Mouse (Mus musculus): ENCODE results near the gene Aprt. TPM values are rescaled to one million over a fixed set of nuclear protein-coding genes. Genes with fewer than 3 reads are reported as not detected.
A peak's percentile ranks its signal among the peaks of the same experiment; 100 is the strongest.
"Not testable (repeated sequence)": the region's sequence is repeated elsewhere in the genome, so short reads cannot be mapped to it uniquely, and the experiment has no call there.

Aprt gene
- polyA plus RNA-seq, 1 experiment from 2014 or later, result 355 TPM

GRCm38 (mm10) chr8:122585411-122585891 lies 8.7 kb upstream of the Aprt start:
- no peak overlapping the region for H3K4me3 ChIP-seq
- no peaks in the 10 kb centered on the region for H3K36me3 ChIP-seq
- 54% methylated on average over 14 of the region's 14 CpGs for WGBS
- H3K9me3 ChIP-seq, result no peaks in the 10 kb centered on the region
- no peaks in the 10 kb centered on the region for H3K27me3 ChIP-seq
- H3K9ac ChIP-seq, result no peak overlapping the region
- H3K4me2 ChIP-seq, result no peak overlapping the region
- ATAC-seq (ENCODE audit: insufficient number of reproducible peaks, insufficient read depth, low FRiP score, low TSS enrichment, low read depth), result no peak
- H3K27ac ChIP-seq, result no peak overlapping the region
- peaks cover 19% of the 10 kb centered on the region for H3K4me1 ChIP-seq

DNA sequence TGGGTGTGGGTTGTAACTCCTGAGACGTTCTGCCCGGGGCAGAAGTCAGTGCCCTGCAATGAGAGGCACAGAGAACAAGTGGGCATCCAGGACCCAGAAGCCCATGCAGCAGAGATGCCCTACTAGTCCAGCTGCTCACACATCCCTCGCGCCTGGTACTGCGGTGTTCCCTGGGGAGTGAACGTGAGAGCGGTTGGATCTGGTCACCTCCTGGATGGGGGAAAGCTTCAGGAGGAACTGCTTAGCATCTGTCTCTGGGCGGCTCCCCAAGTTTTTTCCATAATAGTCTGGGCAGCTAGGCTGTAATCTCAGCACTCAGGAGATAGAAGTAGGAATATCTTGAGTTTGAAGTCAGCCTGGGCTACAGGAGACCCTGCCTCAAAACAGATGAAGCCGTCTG lies 8.3 kb upstream of the Aprt start:
- H3K4me2 ChIP-seq, result no peak overlapping the region
- H3K9ac ChIP-seq, result no peak overlapping the region
- 81% methylated on average over 9 of the region's 9 CpGs for WGBS
- H3K36me3 ChIP-seq, result no peaks in the 10 kb centered on the region
- H3K27me3 ChIP-seq, result no peaks in the 10 kb centered on the region
- no peak overlapping the region for H3K4me3 ChIP-seq
- no peak overlapping the region for H3K27ac ChIP-seq
- H3K9me3 ChIP-seq, result no peaks in the 10 kb centered on the region
- H3K4me1 ChIP-seq, result peaks cover 24% of the 10 kb centered on the region
- ATAC-seq (ENCODE audit: insufficient number of reproducible peaks, insufficient read depth, low FRiP score, low TSS enrichment, low read depth), result no peak

- WGBS, result 62% methylated on average over 15 of the region's 15 CpGs
- Histone ChIP-seq H3K4me1 (peaks cover 39% of the 10 kb centered on the region), H3K9ac (no peak overlapping the region)
Observed at GRCm38 (mm10) chr8:122580926-122581325, 4.2 kb upstream of the Aprt start.

DNA sequence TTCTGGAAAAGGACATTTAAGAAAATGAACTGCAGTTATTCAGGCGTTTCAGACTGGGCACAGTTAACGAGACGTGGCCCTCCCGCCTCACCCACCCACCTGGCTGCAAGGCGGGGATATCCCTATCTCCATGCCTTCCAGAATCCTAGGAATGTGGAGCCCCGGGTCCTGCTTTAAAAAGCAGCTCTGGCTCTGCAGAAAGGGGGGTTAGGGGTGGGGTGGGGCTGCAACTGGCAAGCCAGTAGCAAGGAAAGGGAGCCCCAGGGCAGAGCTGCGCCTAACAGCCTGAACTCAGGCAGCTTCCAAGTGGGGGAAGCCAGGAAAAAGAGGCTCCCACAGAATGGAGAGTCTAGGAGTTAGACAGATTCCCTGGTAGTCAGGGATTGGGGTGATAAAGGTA lies 2.5 kb upstream of the Aprt start:
- H3K27ac ChIP-seq, result peak overlapping the region; percentile 65
- peak overlapping the region; percentile 36; the same call in 1 of the 2 replicates for H3K9ac ChIP-seq
- H3K9me3 ChIP-seq, result no peaks in the 10 kb centered on the region
- 11% methylated on average over 7 of the region's 7 CpGs for WGBS
- no peaks in the 10 kb centered on the region for H3K27me3 ChIP-seq
- peaks cover 50% of the 10 kb centered on the region for H3K4me1 ChIP-seq
- H3K4me2 ChIP-seq, result peak overlapping the region; percentile 16; the same call in 1 of the 2 replicates
- H3K36me3 ChIP-seq, result peaks cover 12% of the 10 kb centered on the region
- no peak overlapping the region for H3K4me3 ChIP-seq
- ATAC-seq (ENCODE audit: insufficient number of reproducible peaks, insufficient read depth, low FRiP score, low TSS enrichment, low read depth), result no peak

More at GRCm38 (mm10) chr8:122580926-122581325, 4.2 kb upstream of the Aprt start:
- no peaks in the 10 kb centered on the region for H3K36me3 ChIP-seq
- H3K4me2 ChIP-seq, result no peak overlapping the region
- H3K9me3 ChIP-seq, result no peaks in the 10 kb centered on the region
- no peaks in the 10 kb centered on the region for H3K27me3 ChIP-seq
- ATAC-seq (ENCODE audit: insufficient number of reproducible peaks, insufficient read depth, low FRiP score, low TSS enrichment, low read depth), result no peak
- no peak overlapping the region for H3K4me3 ChIP-seq
- no peak overlapping the region; the same call in 1 of the 2 replicates for H3K27ac ChIP-seq

DNA sequence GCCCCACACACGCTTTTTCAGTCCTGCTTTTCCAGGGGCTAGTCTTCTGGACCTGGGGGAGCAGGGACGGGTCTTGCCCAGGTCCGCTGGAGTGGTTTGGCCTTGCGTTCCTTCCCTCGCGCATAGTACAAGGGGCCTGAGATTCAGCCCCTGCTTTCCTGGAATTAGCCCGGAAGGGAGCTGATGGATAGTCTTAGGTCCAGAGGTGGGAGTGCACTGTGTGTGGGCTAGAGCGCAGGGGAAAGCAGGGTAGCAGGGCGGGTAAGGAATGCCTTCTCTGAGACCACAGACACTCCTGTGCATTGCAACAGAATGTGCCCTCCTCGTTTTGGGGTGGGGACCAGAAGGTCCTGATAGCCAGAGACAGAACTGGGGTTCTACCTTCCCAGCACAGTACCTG lies 407 bp upstream of the Aprt start:
- Histone ChIP-seq H3K27me3 (no peaks in the 10 kb centered on the region), H3K27ac (0 out of 2 replicates have a peak overlapping the region, but pooled peaks have one; percentile 60), H3K4me1 (peaks cover 50% of the 10 kb centered on the region), H3K4me2 (peak overlapping the region; percentile 88), H3K9me3 (no peaks in the 10 kb centered on the region), H3K9ac (peak overlapping the region; percentile 93), H3K36me3 (peaks cover 33% of the 10 kb centered on the region), H3K4me3 (peak overlapping the region; percentile 71)
- 0 out of 2 replicates have a peak, but pooled peaks have one; percentile 8 for ATAC-seq (ENCODE audit: insufficient number of reproducible peaks, insufficient read depth, low FRiP score, low TSS enrichment, low read depth)
- 33% methylated on average over 10 of the region's 10 CpGs for WGBS

DNA sequence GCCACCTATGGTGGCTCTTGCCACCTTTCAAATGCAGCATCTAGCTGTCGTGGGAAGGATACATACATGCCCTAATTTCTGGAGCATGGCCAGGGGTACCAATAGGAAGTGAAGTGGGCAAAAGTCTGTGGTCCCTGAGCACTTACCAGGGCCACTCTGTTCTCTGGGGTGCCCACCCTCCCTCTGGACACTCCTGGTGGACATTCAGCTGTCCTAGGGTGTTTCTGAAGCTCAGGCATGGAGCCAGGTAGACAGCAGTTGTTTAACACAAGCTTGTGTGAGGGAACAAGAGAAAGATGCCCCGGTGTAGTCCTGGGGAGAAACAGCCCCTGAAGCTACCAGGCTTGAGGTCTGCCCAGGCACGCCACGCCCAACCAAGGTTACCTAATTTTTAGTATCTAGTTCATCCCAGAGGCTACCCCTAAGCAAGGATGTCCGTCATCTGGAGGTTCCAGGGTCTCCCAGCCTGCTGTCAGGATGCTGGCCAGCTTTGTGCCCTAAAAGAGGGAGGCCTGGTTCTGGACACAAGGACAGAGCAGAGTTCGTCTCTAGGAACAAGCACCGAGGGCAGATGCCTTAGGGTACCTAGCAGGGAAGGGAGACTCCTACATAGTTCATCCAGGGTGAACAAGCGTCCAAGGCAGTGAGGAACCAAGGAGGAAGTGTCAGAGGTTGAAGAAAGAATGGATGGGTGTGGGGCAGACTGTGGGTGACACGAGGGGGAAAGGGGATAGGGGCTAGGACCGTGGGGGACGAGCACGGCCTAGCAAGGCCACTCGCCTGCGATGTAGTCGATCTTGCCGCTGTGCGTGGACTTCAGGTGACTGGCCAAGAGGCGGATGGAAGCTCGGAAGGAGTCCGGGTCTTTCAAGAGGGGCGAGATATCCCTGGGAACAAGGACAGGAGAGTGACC lies 718 bp downstream of the Aprt start:
- Histone ChIP-seq H3K27me3 (no peaks in the 10 kb centered on the region), H3K4me2 (peak overlapping the region; percentile 88), H3K9me3 (no peaks in the 10 kb centered on the region), H3K27ac (peak overlapping the region; percentile 73), H3K4me1 (peaks cover 50% of the 10 kb centered on the region), H3K9ac (peak overlapping the region; percentile 93), H3K4me3 (peak overlapping the region; percentile 71), H3K36me3 (peaks cover 44% of the 10 kb centered on the region)
- 15% methylated on average over 21 of the region's 21 CpGs for WGBS
- ATAC-seq (ENCODE audit: insufficient number of reproducible peaks, insufficient read depth, low FRiP score, low TSS enrichment, low read depth), result 0 out of 2 replicates have a peak, but pooled peaks have one; percentile 5

GRCm38 (mm10) chr8:122575286-122575685 lies 1.4 kb downstream of the Aprt start:
- H3K27ac ChIP-seq, result no peak overlapping the region
- H3K4me3 ChIP-seq, result peak overlapping the region; percentile 71
- H3K4me2 ChIP-seq, result peak overlapping the region; percentile 88
- no peaks in the 10 kb centered on the region for H3K27me3 ChIP-seq
- peak overlapping the region; percentile 93 for H3K9ac ChIP-seq
- 72% methylated on average over 8 of the region's 8 CpGs for WGBS
- H3K9me3 ChIP-seq, result no peaks in the 10 kb centered on the region
- H3K36me3 ChIP-seq, result peaks cover 51% of the 10 kb centered on the region
- no peak for ATAC-seq (ENCODE audit: insufficient number of reproducible peaks, insufficient read depth, low FRiP score, low TSS enrichment, low read depth)
- peaks cover 48% of the 10 kb centered on the region for H3K4me1 ChIP-seq

GRCm38 (mm10) chr8:122574667-122575251 lies 1.9 kb downstream of the Aprt start:
- Histone ChIP-seq H3K27ac (no peak overlapping the region; the same call in 1 of the 2 replicates), H3K9me3 (no peaks in the 10 kb centered on the region), H3K4me3 (0 out of 2 replicates have a peak overlapping the region, but pooled peaks have one; percentile 7), H3K36me3 (peaks cover 56% of the 10 kb centered on the region), H3K4me1 (peaks cover 48% of the 10 kb centered on the region), H3K9ac (0 out of 2 replicates have a peak overlapping the region, but pooled peaks have one; percentile 93), H3K4me2 (peak overlapping the region; percentile 88), H3K27me3 (no peaks in the 10 kb centered on the region)
- WGBS, result 61% methylated on average over 10 of the region's 10 CpGs
- ATAC-seq (ENCODE audit: insufficient number of reproducible peaks, insufficient read depth, low FRiP score, low TSS enrichment, low read depth), result no peak

DNA sequence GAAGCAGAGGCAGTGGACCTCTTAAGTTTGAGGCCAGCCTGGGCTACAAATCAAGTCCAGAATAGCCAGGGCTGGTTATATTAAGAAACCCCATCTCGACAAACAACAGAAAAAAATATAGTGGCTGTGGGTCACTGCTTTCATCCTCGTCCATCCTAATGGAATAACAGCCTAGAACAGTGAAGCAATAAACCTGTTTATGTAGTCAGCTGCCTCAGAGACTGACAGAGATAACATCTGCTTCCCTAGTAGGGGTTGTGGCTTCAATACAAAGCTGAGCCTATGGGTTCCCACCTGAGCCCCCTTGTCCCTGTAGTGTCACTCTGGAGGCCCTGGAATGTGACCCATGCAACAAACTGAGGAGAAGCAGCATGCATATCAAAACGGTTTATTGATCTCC lies 2.4 kb downstream of the Aprt start:
- no peak for ATAC-seq (ENCODE audit: insufficient number of reproducible peaks, insufficient read depth, low FRiP score, low TSS enrichment, low read depth)
- H3K4me3 ChIP-seq, result no peak overlapping the region
- peaks cover 48% of the 10 kb centered on the region for H3K4me1 ChIP-seq
- H3K9me3 ChIP-seq, result no peaks in the 10 kb centered on the region
- no peak overlapping the region; the same call in 1 of the 2 replicates for H3K27ac ChIP-seq
- H3K27me3 ChIP-seq, result no peaks in the 10 kb centered on the region
- no peak overlapping the region for H3K4me2 ChIP-seq
- H3K9ac ChIP-seq, result no peak overlapping the region
- 57% methylated on average over 3 of the region's 3 CpGs for WGBS
- H3K36me3 ChIP-seq, result peaks cover 61% of the 10 kb centered on the region

DNA sequence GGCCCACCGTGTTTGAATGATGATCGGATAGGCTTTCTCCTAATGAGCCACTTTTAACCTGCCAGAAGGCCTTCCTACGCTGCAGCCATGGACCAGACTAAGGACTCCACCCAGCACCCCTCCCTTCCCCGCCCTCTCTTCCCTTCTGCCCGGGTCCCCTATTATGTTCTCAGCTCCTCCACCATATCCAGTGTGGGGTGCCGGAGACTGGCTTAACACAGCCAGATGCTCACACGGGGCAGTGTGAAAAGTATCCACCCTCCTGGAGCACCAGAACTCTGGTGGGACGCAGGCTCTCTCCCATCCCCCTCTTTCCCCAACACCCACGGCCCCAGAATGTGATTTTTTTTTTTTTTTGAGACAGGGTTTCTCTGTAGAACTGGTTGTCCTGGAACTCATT lies 3.1 kb downstream of the Aprt start:
- Histone ChIP-seq H3K9me3 (no peaks in the 10 kb centered on the region), H3K4me1 (peaks cover 47% of the 10 kb centered on the region)
- WGBS, result 66% methylated on average over 9 of the region's 9 CpGs

GRCm38 (mm10) chr8:122573176-122573575 lies 3.5 kb downstream of the Aprt start:
- not testable (repeated sequence) for H3K9me3 ChIP-seq; ATAC-seq (ENCODE audit: insufficient number of reproducible peaks, insufficient read depth, low FRiP score, low TSS enrichment, low read depth); H3K9ac ChIP-seq; H3K4me2 ChIP-seq; H3K27me3 ChIP-seq; H3K4me3 ChIP-seq; H3K27ac ChIP-seq
- peaks cover 62% of the 10 kb centered on the region for H3K36me3 ChIP-seq
- H3K4me1 ChIP-seq, result peaks cover 45% of the 10 kb centered on the region
- 57% methylated on average over 4 of the region's 4 CpGs for WGBS

More for the DNA sequence above, 3.1 kb downstream of the Aprt start:
- ATAC-seq (ENCODE audit: insufficient number of reproducible peaks, insufficient read depth, low FRiP score, low TSS enrichment, low read depth), result no peak
- Histone ChIP-seq H3K4me3 (no peak overlapping the region), H3K9ac (no peak overlapping the region), H3K27ac (no peak overlapping the region), H3K27me3 (no peaks in the 10 kb centered on the region), H3K36me3 (peaks cover 62% of the 10 kb centered on the region), H3K4me2 (no peak overlapping the region)

All from embryonic facial prominence, embryonic 13.5 days (tissue).